Mouse (Mus musculus) layer of hippocampus, postnatal 25 days (tissue): ENCODE data around the gene Tmem140. TPM values are rescaled to one million over a fixed set of nuclear protein-coding genes. Genes with fewer than 3 reads are reported as not detected.

Experiments
- DNase-seq, 2 experiments: peaks; one replicate each; pipeline ENCODE4 v3.0.0; 2022; ENCODE audit warnings: mixed read lengths in 2 of 2, low spot score in 1 of 2; ENCODE audit errors: extremely low spot score in 1 of 2
- total RNA-seq, 2 experiments: library from RNA; stranded (reverse); gene quantifications; 2 replicates each; pipeline ENCODE4 v1.2.3; 2021

The Tmem140 gene
- total RNA-seq, 2 experiments from 2014 or later, result 1.9 to 2.0 TPM

- DNase-seq, result no peak
These were observed 43.7 kb downstream of the Tmem140 start for GRCm38 (mm10) chr6:34906661-34907060.

DNA sequence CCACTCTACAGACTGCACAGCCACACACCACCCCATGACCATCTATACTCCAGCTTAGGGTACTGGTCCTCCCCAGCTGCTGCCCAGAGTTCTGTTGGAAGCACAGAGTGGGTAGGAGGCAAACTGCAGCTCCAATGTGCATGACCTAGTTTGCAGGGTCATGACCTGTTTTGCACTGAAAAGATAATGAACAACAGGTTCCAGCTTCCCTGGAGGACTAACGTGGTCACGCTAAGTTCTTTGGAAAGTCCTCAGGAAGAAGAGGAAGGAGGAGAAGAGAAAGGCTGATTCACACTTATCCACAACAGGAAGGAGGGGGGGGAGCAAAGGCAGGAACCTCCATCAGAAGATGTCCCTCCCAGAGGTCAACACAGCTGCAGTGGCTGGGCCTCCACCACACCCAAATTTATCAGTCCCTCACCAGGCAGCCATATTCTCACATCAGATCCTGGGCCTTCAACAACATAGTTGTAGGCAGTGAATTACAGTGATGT lies 44.2 kb downstream of the Tmem140 start:
- no peak for DNase-seq

- no peak for DNase-seq
These were observed 44.8 kb downstream of the Tmem140 start for GRCm38 (mm10) chr6:34907696-34908260.

- no peak for DNase-seq
These were observed 46.8 kb downstream of the Tmem140 start for GRCm38 (mm10) chr6:34909631-34910345.

DNA sequence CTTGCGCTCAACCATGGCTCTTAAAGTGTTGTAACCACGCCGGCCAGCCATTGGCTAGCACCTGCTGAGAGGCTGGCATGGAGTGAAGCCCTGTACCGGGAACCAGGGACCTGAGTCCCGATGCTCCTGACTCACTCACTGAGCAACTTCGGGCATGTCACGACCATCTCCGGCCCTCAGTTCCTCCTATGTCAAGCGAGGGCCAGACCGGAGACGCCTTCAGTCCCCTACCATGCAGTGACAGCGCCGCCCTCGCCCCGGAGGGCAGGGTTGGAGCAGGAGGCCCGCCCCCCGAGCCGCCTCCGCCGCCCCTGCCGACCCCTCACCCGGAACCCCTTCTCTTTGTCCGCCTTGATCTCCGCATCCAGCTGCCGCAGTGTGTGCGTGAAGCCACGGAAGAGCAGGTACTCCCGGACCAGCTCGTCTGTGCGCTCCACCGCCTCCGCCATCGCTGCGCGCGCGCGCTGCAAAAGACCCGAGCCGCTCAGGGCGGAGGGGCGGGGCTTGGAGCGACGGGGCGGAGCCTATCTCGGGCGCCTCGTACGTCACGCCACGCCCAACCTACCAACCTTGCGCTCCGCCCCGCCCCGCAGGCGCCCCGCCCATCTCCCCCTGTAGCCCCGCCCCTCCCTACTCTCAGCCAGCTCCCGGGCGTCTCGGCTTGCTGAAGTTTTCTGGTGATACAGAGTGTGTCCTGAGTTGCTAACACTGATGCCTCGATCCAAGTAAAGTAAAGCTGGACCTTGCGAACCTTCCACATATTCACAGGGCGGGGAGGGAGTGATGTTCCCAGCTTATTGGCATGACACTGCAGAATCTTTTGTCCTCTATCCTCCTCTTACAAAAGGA lies 47.6 kb downstream of the Tmem140 start, which contains the start of gene Wdr91:
Wdr91 (minus strand) TSS at position 506 of the 849 bp plus-strand sequence.
- peak; percentile 89 to 92 for DNase-seq

DNA sequence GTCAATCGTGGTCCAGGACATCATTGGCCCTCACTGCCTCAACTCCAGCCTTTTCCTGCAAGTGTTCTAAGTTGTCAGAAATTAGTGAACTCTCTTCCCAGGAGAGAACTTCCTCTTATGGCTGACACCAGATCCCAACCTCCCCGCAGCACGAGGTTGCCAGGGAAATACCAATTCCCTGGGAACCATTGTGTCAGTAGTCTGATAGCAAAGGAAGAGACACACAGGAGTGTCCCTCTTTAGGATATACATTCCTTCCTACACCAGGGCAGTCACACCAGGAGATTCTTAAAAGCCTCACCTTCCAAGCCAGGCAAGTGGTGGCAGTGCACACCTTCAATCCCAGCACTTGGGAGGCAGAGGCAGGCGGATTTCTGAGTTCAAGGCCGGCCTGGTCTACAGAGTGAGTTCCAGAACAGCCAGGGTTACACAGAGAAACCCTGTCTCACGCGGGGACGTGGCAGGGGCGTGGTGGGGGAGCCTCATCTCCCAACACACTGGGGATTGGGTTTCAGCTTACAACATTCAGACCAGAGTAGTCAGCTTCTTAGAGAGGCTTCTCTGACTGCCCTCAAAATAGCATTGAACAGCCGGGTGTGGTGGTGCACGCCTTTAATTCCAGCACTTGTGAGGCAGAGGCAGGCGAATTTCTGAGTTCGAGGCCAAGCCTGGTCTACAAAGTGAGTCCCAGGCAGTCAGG lies 50.5 kb downstream of the Tmem140 start:
- no peak for DNase-seq

GRCm38 (mm10) chr6:34914462-34914861 lies 51.5 kb downstream of the Tmem140 start:
- DNase-seq, result no peak

- no peak for DNase-seq
These were observed 56.2 kb downstream of the Tmem140 start for GRCm38 (mm10) chr6:34919146-34919545.

GRCm38 (mm10) chr6:34919956-34920355 lies 57.0 kb downstream of the Tmem140 start, which contains the start of gene Stra8:
Gene Stra8, plus strand, starts transcription at chr6:34920163.
- no peak for DNase-seq

- DNase-seq, result no peak
These were observed 57.7 kb downstream of the Tmem140 start for GRCm38 (mm10) chr6:34920631-34921030.

- DNase-seq, result no peak
These were observed 59.0 kb downstream of the Tmem140 start for GRCm38 (mm10) chr6:34921941-34922340.

Other genes with a start within 250 kb of the Tmem140 start
- gene Agbl3, start 82.7 kb upstream of the Tmem140 start, total RNA-seq, result 10 to 100 TPM; 16.8 to 17.0 TPM
- gene Cyren, start 14.9 kb downstream of the Tmem140 start, total RNA-seq, result 1 to 10 TPM; 4.8 TPM
- gene Wdr91, start 47.7 kb downstream of the Tmem140 start, total RNA-seq, result 10 to 100 TPM; 38.7 to 41.3 TPM
- gene Stra8, start 57.0 kb downstream of the Tmem140 start, total RNA-seq, result not detected
- gene Slc23a4, start 125.3 kb downstream of the Tmem140 start, total RNA-seq, result 1 to 10 TPM in 1 of 2 experiments, under 1 TPM in 1; 0.80 to 1.0 TPM